Mouse (Mus musculus) G1E (cell line): ENCODE measurements at regions not wholly inside any gene's neighbourhood (a gene's known extent, or its start where the extent isn't known, plus 50 kb on each side); places are given as distances from the start of the nearest gene placed in this dataset.

Experiments used
- ATAC-seq: 2 replicates; pipeline ENCODE4 v1.8.0; 2016; ENCODE audit warnings: mild to moderate bottlenecking; ENCODE audit not compliant: insufficient number of reproducible peaks, poor library complexity, low FRiP score, severe bottlenecking; ENCODE audit errors: extremely low read depth
- DNase-seq: peaks from one replicate; pipeline ENCODE4 v3.0.0; 2012; ENCODE audit warnings: low spot score
- H3K27me3 ChIP-seq: 2 replicates; pipeline ENCODE4 v1.6.1; 2012; ENCODE audit warnings: mild to moderate bottlenecking, low read length, inconsistent platforms; ENCODE audit not compliant: insufficient read depth
- H3K36me3 ChIP-seq: replicated peaks from 2 replicates; pipeline ENCODE3; 2012; ENCODE audit warnings: mild to moderate bottlenecking, inconsistent platforms
- H3K4me1 ChIP-seq: 2 replicates; pipeline ENCODE4 v1.6.1; 2012; ENCODE audit warnings: low read depth, low read length, inconsistent platforms, mixed read lengths; ENCODE audit not compliant: insufficient read depth
- H3K4me3 ChIP-seq: 2 replicates; pipeline ENCODE4 v1.5.1; 2012; ENCODE audit warnings: low read depth, mild to moderate bottlenecking, inconsistent platforms, low read length, moderate library complexity, mixed read lengths
- H3K9me3 ChIP-seq: replicated peaks from 2 replicates; pipeline ENCODE4 v1.6.1; 2012; ENCODE audit warnings: inconsistent platforms
- CTCF ChIP-seq: IDR thresholded peaks from 2 replicates; pipeline ENCODE4 v1.5.1; 2012; ENCODE audit warnings: low read depth, low read length, inconsistent platforms, mixed read lengths
- GATA1 ChIP-seq: IDR thresholded peaks from 2 replicates; pipeline ENCODE4 v1.6.1; 2012; ENCODE audit warnings: borderline replicate concordance, low read length, inconsistent platforms, mixed read lengths
- GATA2 ChIP-seq: IDR thresholded peaks from 2 replicates; pipeline ENCODE4 v1.6.1; 2012; ENCODE audit warnings: low read depth, low read length, inconsistent platforms, borderline replicate concordance
- POLR2AphosphoS5 ChIP-seq: IDR thresholded peaks from 2 replicates; pipeline ENCODE4 v1.6.1; 2012; ENCODE audit warnings: low read depth, low read length, inconsistent platforms; ENCODE audit not compliant: insufficient replicate concordance
- TAL1 ChIP-seq: conservative IDR thresholded peaks from 2 replicates; pipeline ENCODE4 v1.6.1; 2012; ENCODE audit warnings: low read depth, low read length, inconsistent platforms, mixed read lengths

GRCm38 (mm10) chr6:111738983-111739382 lies 534.6 kb upstream of the Lmcd1 start:
- no peaks in the 10 kb centered on the region for H3K27me3 ChIP-seq
- H3K36me3 ChIP-seq = no peaks in the 10 kb centered on the region
- ATAC-seq (no peak), DNase-seq (no peak)
- H3K9me3 ChIP-seq = no peaks in the 10 kb centered on the region; the same call in none of the 2 replicates
- no peak for TF ChIP-seq TAL1
- TF ChIP-seq POLR2AphosphoS5 = no peak
- no peak for TF ChIP-seq CTCF
- no peak for TF ChIP-seq GATA1
- no peak for TF ChIP-seq GATA2
- H3K4me1 ChIP-seq = no peaks in the 10 kb centered on the region
- no peak overlapping the region for H3K4me3 ChIP-seq

- no peak for TF ChIP-seq POLR2AphosphoS5
- TF ChIP-seq TAL1 = no peak
- no peak for TF ChIP-seq GATA2
- no peak for TF ChIP-seq CTCF
- TF ChIP-seq GATA1 = no peak
- Histone ChIP-seq H3K27me3 (no peaks in the 10 kb centered on the region), H3K4me1 (no peaks in the 10 kb centered on the region), H3K4me3 (no peak overlapping the region), H3K9me3 (peaks cover 7% of the 10 kb centered on the region), H3K36me3 (no peaks in the 10 kb centered on the region)
- ATAC-seq = no peak
- no peak for DNase-seq
Observed at GRCm38 (mm10) chr6:111781710-111782481, 491.7 kb upstream of the Lmcd1 start.

- ATAC-seq = no peak
Observed at GRCm38 (mm10) chr6:111808611-111809010, 464.9 kb upstream of the Lmcd1 start.

GRCm38 (mm10) chr6:111813982-111814603 lies 459.5 kb upstream of the Lmcd1 start:
- DNase-seq = no peak
- TF ChIP-seq GATA1 = no peak
- no peak for TF ChIP-seq GATA2
- TF ChIP-seq TAL1 = no peak
- no peak for TF ChIP-seq CTCF
- Histone ChIP-seq H3K4me1 (no peaks in the 10 kb centered on the region), H3K9me3 (peaks cover 7% of the 10 kb centered on the region), H3K36me3 (no peaks in the 10 kb centered on the region), H3K27me3 (no peaks in the 10 kb centered on the region), H3K4me3 (no peak overlapping the region)
- ATAC-seq = no peak

More at GRCm38 (mm10) chr6:111808611-111809010, 464.9 kb upstream of the Lmcd1 start:
- Histone ChIP-seq H3K9me3 (peaks cover 3% of the 10 kb centered on the region; the same call in 1 of the 2 replicates), H3K36me3 (no peaks in the 10 kb centered on the region), H3K27me3 (no peaks in the 10 kb centered on the region), H3K4me3 (no peak overlapping the region), H3K4me1 (no peaks in the 10 kb centered on the region)
- TF ChIP-seq POLR2AphosphoS5 (no peak), TAL1 (no peak), CTCF (no peak), GATA2 (no peak), GATA1 (no peak)
- no peak for DNase-seq

GRCm38 (mm10) chr6:111815150-111815549 lies 458.4 kb upstream of the Lmcd1 start:
- no peak for TF ChIP-seq GATA1
- TF ChIP-seq TAL1 = no peak
- TF ChIP-seq POLR2AphosphoS5 = no peak
- TF ChIP-seq GATA2 = no peak
- no peak for ATAC-seq
- Histone ChIP-seq H3K36me3 (no peaks in the 10 kb centered on the region), H3K4me1 (no peaks in the 10 kb centered on the region), H3K4me3 (no peak overlapping the region), H3K9me3 (peaks cover 8% of the 10 kb centered on the region), H3K27me3 (no peaks in the 10 kb centered on the region)
- DNase-seq = no peak

- no peak for TF ChIP-seq GATA1
- TF ChIP-seq POLR2AphosphoS5 = no peak
- TF ChIP-seq CTCF = no peak
- no peak for TF ChIP-seq TAL1
- ATAC-seq = no peak
- Histone ChIP-seq H3K36me3 (no peaks in the 10 kb centered on the region), H3K4me3 (no peak overlapping the region), H3K27me3 (no peaks in the 10 kb centered on the region), H3K4me1 (no peaks in the 10 kb centered on the region), H3K9me3 (peaks cover 13% of the 10 kb centered on the region)
- DNase-seq = no peak
Observed at GRCm38 (mm10) chr6:111820265-111820664, 453.3 kb upstream of the Lmcd1 start.

GRCm38 (mm10) chr6:111844321-111844835 lies 429.2 kb upstream of the Lmcd1 start:
- H3K4me1 ChIP-seq = no peaks in the 10 kb centered on the region
- H3K36me3 ChIP-seq = no peaks in the 10 kb centered on the region
- no peak for DNase-seq
- TF ChIP-seq GATA1 = no peak
- TF ChIP-seq GATA2 = no peak
- no peak for TF ChIP-seq CTCF
- TF ChIP-seq POLR2AphosphoS5 = no peak
- no peak for TF ChIP-seq TAL1
- no peaks in the 10 kb centered on the region for H3K27me3 ChIP-seq
- H3K9me3 ChIP-seq = peaks cover 9% of the 10 kb centered on the region
- no peak overlapping the region for H3K4me3 ChIP-seq
- ATAC-seq = no peak
